Mouse (Mus musculus) heart, postnatal 14 days (tissue): ENCODE measurements around the gene Tatdn3. TPM values are rescaled to one million over a fixed set of nuclear protein-coding genes. Genes with fewer than 3 reads are reported as not detected.
"Not testable (repeated sequence)": the region's sequence is repeated elsewhere in the genome, so short reads cannot be mapped to it uniquely, and the experiment has no call there.

Source experiments
- DNase-seq, 2 experiments: peaks; one replicate each; pipeline ENCODE4 v3.0.0; 2021 to 2022
- intact Hi-C: fragments of 180-260 bp; cut with DNase I; formaldehyde crosslinking; loops from one replicate; pipeline ENCODE4 v1.15.1; 2025
- total RNA-seq, 2 experiments: library from RNA; stranded (reverse); gene quantifications; 2 replicates each; pipeline ENCODE4 v1.2.3; 2021

The Tatdn3 gene
- total RNA-seq, 2 experiments from 2014 or later = 14.4 to 20.7 TPM

DNA sequence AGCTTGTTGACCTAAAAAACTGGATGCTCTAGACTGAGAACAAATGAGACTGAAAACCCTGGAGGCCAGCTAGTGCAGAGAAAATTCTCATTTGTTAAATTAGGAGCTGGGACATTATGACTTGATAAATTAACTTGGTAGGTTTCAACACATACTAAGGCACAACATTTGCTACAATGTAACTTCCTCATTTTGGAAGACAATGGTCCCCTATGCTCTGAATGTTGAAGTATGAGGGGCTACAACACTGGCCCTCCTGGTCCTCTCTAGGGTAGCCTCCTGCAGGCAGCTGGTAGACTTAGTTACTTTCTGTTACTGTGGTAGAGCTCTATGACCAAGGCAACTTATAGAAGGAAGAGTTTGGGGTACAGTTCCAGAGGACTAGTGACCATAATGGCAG is 21.4 kb downstream of the Tatdn3 start:
- no peak for DNase-seq
- intact Hi-C loops = no loop called here

- intact Hi-C loops = no loop called here
These were observed 24.7 kb downstream of the Tatdn3 start for GRCm38 (mm10) chr1:191037999-191038398.

GRCm38 (mm10) chr1:191036554-191037334 is 26.0 kb downstream of the Tatdn3 start, which contains the start of gene Spata45:
Spata45 (plus strand) TSS chr1:191036639.
- DNase-seq = no peak
- intact Hi-C loops = no loop called here

More at GRCm38 (mm10) chr1:191037999-191038398, 24.7 kb downstream of the Tatdn3 start:
- no peak for DNase-seq

GRCm38 (mm10) chr1:191035649-191036048 is 27.1 kb downstream of the Tatdn3 start:
- no peak for DNase-seq
- intact Hi-C loops = no loop called here

DNA sequence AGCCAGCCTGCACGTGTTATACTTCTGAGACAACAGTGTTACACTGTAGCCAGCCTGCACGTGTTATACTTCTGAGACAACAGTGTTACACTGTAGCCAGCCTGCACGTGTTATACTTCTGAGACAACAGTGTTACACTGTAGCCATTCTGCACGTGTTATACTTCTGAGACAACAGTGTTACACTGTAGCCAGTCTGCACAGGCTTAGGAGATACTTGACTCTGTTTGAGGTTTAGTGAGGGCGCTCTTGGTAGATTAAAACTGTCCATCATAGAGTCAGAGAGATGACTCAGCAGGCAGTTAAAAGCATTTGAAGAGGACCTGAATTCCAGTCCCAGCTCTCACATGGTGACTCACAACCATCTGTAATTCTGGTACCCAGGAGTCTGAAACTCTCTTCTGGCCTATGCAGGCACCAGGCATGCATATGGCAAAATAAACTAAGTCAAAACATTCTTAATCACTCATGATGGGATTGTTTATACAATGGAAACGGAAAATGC is 31.8 kb downstream of the Tatdn3 start:
- intact Hi-C loops, DNase-seq: not testable (repeated sequence)

GRCm38 (mm10) chr1:191030182-191030581 is 32.5 kb downstream of the Tatdn3 start:
- intact Hi-C loops = no loop called here
- DNase-seq = no peak

DNA sequence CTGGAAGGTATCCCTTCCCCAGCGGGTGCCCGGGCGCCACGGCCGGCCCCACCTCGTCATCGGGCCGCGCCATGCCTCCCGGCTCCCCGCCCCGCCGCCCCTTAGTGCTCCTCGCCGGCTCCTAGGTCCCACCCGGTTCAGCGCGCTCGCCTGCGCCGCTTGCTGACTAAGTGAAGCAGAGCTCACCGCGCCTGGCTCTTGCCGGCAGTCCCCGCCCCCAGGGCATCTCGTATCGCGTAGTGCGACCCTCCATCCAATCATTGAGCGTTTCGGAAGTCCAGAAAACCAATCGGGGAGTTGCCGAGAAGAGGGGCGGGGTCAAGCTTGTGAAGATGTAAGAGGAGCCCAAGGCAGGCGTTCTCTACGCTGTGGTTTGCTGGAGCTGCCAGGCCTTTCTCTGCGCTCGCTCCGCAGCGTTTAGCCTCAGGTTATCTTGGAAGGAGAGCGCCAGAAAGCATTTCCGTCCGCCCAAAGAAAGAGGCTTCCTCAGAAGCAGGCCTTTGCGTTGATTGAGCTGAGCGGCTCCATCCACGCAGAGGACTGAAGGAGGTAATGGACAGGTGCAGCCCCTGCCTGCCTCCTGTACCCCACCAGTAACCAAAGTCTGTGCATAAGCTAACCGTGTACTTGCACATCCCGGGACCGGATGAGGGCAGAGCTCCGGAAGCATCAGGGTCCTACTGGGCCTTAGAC is 36.6 kb downstream of the Tatdn3 start, which contains the start of gene Flvcr1:
Gene Flvcr1, minus strand, starts transcription at position 138 of the 693 bp plus-strand sequence.
- intact Hi-C loops = loop anchor here (5.0 kb wide), 1 partner anchor 49 kb away; the partner anchor contains the start of gene Vash2
- peak; percentile 97 to 98 for DNase-seq

DNA sequence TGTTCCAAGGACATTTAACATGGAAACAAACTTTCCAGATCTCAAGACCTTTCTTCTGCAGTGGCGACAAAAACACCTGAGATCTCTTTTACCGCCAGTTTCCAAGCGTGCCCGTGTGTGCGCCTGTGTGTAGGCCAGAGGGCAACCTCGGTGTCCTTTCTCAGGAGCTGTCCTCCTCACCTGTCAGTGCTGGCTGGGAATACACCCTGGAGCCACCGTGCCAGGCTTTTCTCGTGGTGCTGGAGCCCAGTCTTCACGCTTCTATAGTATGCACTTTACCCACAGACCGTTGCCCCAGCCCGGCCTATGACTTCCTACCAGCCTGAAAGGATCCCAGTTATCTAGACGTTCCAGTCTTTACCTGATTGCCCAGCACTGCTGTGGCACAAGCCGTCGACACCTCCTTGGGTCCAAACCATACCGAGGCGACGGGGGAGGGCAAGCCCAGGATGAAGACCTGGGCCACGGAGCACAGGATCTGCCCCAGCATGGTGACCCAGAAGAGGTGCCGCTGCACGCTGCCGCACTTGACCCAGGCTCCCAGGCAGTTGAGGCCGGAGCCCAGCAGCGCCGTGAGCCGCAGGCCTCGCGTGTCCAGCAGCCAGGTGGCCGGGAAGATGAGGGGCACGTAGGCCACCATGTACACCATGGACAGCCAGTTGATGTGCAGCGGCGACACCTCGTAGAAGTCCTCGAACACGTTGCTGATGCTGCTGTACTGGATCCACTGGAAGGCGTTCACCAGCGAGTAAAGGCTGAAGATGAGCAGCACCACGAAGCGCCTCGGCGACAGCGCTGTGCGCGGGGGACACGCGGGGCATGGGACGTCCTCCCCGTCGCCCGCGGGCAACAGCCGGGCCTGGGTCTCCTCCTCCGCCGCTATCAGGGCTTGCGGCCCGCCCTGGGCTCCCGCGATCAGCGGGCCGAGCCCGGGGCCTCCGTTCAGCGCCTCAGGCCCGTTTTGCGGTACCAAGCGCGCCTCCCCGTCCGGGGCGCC is 37.4 kb downstream of the Tatdn3 start:
- intact Hi-C loops = loop anchor here (5.0 kb wide), 1 partner anchor 48 kb away; the partner anchor contains the start of gene Vash2
- DNase-seq = peak in 1 of 2 experiments; percentile 4

- DNase-seq, intact Hi-C loops: not testable (repeated sequence)
These were observed 38.9 kb downstream of the Tatdn3 start for GRCm38 (mm10) chr1:191023806-191024205.

GRCm38 (mm10) chr1:191023140-191023539 is 39.6 kb downstream of the Tatdn3 start:
- intact Hi-C loops = no loop called here
- DNase-seq = no peak

DNA sequence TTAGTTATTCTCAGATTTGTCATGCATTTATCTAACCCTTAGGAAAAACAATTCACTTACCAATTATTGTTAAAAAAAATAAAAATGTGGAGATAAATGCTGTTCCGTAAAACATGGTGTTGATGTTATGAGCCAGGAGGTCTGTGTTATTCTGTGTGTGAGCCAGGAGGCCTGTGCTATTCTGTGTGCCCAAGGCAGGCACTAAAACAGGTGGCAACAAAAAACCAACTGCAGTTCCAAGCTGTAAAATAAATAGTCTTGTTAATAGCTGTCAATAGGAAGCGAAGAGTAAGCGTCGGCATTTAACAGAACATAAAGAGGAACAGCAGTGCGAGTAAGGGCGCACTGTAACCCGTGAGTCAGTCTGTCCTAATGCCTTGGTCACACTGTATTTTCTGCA is 41.7 kb downstream of the Tatdn3 start:
- intact Hi-C loops = no loop called here
- DNase-seq = no peak

DNA sequence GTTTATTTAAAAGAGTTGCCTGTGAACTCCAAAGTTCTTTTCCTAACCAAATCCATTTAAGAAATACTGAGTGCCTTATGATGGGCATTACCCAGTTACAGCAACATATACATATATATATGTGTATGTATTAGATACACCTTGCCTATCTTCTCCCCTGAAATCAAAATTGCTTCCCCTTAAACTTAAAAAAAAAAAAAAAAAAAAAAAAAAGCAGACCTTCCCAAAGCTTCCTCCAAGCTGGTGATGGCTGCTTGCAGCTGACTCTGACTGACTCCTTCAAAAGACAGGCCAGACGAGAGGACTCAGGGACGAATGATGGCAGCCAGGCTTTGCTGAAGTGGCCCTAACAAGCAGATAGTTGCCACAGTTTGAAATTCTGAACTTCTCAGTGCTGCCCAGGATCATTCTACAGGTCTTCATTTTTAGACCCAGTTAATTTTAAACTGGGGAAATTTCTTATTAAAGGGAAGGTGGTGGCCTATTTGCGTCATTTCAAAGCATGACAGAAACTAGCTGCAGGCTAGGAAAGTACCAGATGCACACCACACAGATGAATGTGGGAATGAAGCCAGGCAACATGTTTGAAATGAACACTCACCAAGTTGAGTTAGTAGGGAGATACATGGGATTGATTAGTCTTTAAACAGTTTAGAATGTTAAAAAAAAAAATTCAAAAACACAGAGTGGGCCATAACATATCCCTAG is 42.4 kb downstream of the Tatdn3 start:
- intact Hi-C loops = no loop called here
- no peak for DNase-seq

GRCm38 (mm10) chr1:191019803-191020202 is 42.9 kb downstream of the Tatdn3 start:
- intact Hi-C loops = no loop called here

GRCm38 (mm10) chr1:191014271-191014670 is 48.5 kb downstream of the Tatdn3 start:
- intact Hi-C loops = no loop called here
- no peak for DNase-seq

More at GRCm38 (mm10) chr1:191019803-191020202, 42.9 kb downstream of the Tatdn3 start:
- DNase-seq = no peak

GRCm38 (mm10) chr1:191008707-191009106 is 54.0 kb downstream of the Tatdn3 start:
- DNase-seq = peak in 1 of 2 experiments; percentile 8
- intact Hi-C loops = no loop called here

DNA sequence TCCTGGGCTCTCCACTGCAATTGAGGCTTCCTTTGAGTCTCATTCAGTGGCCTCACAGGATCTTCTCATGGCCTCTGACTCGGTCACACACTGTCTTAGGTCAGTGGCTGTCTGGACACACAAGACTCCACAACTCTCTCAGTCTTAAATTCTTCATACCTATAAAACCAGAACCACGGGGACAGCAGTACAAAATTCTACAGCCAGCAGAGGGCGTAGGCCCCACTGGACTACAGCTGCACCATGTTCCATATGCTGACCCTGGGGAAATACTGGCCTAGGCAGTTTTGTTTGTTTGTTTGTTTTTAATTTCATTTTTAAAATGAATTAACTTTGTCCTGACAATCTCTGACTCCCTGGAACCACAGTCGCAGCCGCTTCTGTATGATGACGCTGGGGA is 60.5 kb downstream of the Tatdn3 start:
- DNase-seq = peak in 1 of 2 experiments; percentile 18
- intact Hi-C loops = loop anchor here (5.0 kb wide), 1 partner anchor 75 kb away; no protein-coding TSS in a partner anchor

DNA sequence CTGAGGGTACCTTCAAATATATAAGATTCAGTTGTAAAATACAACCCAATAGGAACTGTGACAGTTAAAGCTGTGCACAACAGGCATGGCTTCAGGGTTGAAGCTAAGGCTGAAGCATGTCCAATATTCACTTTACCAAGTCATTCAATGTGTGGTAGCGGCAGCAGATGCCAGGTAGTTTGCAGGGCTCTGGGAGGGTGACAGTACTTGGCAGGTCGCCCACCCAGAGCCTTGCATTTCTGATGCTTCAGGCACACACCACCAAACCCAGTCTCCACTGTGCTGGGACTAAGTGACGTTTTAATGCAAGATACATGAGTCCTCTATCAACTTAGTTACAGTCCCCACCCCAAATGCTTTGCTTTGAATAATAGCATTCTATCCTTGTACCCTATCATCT is 62.0 kb downstream of the Tatdn3 start:
- no peak for DNase-seq
- intact Hi-C loops = loop anchor here (5.0 kb wide), 1 partner anchor 77 kb away; no protein-coding TSS in a partner anchor

DNA sequence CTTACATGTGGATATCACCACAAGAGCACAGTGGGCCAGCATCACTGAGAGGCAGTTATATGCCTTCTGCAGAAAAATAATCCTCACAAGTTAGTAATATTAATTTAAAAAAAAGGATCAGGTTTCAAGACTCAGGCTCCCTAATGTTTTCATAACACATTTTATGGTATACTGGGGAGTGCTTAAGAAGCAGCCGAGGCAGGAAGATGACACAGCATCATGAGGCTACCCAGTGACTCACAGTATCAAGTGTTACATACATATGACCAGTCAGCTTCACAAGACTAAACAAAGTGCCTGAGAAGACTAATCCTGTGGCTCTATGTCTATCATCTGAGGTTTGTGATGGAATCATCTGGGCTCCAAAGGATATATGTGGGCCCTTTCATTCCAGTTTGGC is 64.7 kb downstream of the Tatdn3 start:
- no peak for DNase-seq
- intact Hi-C loops = no loop called here

DNA sequence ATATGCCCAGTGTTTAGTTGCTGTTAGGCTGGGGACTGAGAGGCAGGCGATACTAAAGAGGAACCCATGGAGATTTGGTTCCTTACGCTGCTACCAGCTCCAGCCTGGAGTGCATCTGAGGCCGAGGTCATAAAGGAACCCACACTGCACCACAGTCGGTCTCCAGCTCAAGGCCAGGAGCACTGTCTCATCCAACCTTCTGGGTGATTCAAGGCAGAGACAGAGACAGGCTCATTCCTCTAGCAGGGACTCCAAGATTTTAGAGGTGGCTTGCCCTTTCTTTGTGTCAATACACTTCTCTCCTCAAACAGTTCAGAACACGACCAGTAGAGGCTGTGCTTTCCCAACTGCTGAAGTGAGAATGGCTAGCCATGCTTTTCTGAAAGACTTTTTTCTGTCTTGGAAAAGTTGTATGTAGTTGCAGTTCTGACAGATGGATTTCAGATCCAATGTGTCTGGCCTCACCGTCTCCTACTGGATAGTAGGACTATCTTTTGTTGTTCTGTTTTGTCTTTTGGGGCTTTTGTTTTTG is 66.3 kb downstream of the Tatdn3 start:
- intact Hi-C loops = no loop called here
- no peak for DNase-seq
